Mouse (Mus musculus) stomach, postnatal 0 days (tissue): ENCODE data around the gene Gcc2.

ENCODE experiments used
- CTCF ChIP-seq: IDR thresholded peaks from 2 replicates; pipeline ENCODE4 v1.5.1; 2016; ENCODE audit warnings: antibody characterized with exemption, low read depth, mild to moderate bottlenecking, moderate library complexity
- EP300 ChIP-seq: optimal IDR thresholded peaks from 2 replicates; pipeline ENCODE3; 2016; ENCODE audit warnings: antibody characterized with exemption

DNA sequence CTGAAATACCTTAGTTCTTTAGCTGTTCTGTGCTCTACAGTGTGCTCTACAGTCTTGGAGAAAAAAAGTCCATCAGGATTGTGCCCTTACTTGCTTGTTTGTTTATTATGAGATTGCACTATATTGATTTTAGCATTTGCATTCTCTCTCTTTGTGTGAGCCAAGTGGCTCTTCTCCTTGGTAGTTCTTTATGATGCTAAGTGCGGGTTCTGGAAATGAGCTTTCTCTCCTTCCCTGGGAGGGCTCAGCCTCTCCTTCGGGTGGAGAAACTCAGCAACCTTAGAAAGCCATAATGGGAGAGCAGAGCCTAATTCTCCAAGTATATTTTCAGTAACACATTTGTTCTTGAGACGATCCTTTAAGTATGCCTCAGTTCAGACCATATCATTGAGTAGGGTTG is 71.0 kb downstream of the Gcc2 start:
- TF ChIP-seq CTCF, result no peak
- TF ChIP-seq EP300, result no peak
